Mouse (Mus musculus): Measurements from ENCODE around the gene Adgrg5.

DNA sequence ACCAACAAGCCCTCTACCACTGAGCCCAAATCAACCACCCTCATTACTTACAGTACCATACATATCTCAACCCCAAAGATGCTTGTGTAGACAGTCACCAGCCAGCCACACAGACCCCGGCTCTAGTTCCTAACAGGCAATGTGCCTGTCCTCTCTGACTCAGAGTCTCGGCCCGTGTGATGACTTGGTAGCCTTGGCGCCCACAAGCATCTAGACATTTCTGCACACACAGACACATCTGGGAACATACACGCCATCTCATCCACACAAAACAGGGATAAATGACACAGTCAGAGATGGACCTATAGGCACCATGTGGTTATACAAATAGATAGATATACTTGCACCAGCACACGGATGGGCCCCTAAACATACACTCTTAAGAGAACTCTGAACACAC, 9.2 kb upstream of the Adgrg5 start:
- TF ChIP-seq CTCF (IDR thresholded peaks at IDR 0.05; ENCODE audit: low read depth), result no peak
- TF ChIP-seq EP300 (IDR thresholded peaks at IDR 0.05; ENCODE audit: low read depth), result no peak

All from liver, postnatal 0 days (tissue).